9 mouse cellular contexts compared by ENCODE assay signal in the genomic region with DNA sequence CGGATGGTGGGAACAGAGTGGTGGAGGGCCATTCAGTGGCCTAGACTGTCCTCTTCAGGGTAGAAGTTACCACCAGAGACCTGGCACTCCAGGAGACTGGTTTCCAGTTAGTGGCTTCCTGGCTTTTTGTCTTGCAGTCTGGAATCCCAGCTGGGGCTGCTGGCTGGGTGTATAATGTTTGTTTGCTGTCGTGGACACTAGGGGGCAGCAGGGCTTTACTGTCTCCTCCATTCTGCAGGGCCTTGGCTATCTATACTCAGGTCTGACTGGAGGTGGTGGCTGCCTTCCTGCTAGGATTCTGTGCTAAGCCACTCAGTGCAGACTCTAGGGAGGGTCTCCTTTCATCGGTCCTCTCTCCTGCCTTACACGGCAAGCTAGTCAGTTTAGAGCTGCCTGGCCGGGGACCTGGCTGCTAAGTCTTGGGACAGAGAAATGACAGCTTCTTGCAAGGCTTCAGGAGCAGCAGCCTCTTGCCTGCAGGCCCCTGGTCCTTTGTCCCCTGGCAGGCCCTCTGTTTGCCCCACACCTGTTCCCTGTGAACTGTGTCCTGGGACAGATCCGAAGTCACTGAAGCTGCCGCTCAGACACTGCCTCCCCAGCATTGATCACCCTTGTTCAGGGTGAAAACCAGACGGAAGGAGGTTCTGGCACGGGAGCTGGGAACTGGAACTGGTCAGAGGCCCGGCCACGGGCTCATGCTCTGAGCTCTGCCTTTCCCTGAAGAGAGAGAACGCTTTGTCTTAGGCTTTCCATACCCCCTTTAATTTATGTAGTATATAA. TPM values are rescaled to one million over a fixed set of nuclear protein-coding genes. Genes with fewer than 3 reads are reported as not detected.
DNase-seq lines count a peak whose midpoint lies in the region; ATAC-seq lines count a peak whose summit lies in the region.
"Had no signal": no experiment of that assay in that cellular context is flagged by ENCODE, and none has a peak within 500 bp of the region (broad histone marks: within the 10 kb centered on the region; RNA-seq: fewer than 3 reads in every experiment).

No protein-coding gene starts in this region.

- H3K9me3 ChIP-seq in forebrain, embryonic 12.5 days: no peaks in the 10 kb centered on the region
- H3K9me3 ChIP-seq in hindbrain, embryonic 13.5 days: no peaks in the 10 kb centered on the region

- peak; percentile 90 for ATAC-seq in cerebellum, adult (ENCODE audit: insufficient number of reproducible peaks, low FRiP score, low TSS enrichment)
- peak; percentile 71 for ATAC-seq in forebrain, embryonic 12.5 days (ENCODE audit: low FRiP score)
- peak; percentile 75 for ATAC-seq in hindbrain, embryonic 13.5 days (ENCODE audit: low FRiP score)

- no peak overlapping the region for H3K4me3 ChIP-seq in forebrain, embryonic 12.5 days (replicated peaks)
- H3K4me3 ChIP-seq in hindbrain, embryonic 13.5 days: no peak overlapping the region

- H3K27ac ChIP-seq in forebrain, embryonic 12.5 days: no peak overlapping the region
- 0 out of 2 replicates have a peak overlapping the region, but pooled peaks have one; percentile 53 for H3K27ac ChIP-seq in hindbrain, embryonic 13.5 days

- DNase-seq in heart, adult 9 months (ENCODE audit: low spot score in 2 of 2): peak; percentile 29 to 38
- no peak for DNase-seq in heart, postnatal 25 days (ENCODE audit: low spot score)
- peak; percentile 84 to 86 for DNase-seq in left cerebral cortex, adult 18-20 months (ENCODE audit: low spot score in 2 of 2)
- DNase-seq in mesoderm, embryonic 11.5 days (ENCODE audit: low read depth, low spot score): peak; percentile 63
- DNase-seq in right cerebral cortex, postnatal 4 days: peak; percentile 76

- WGBS in forebrain, embryonic 12.5 days: 72% methylated on average over 12 of the region's 12 CpGs
- 69% methylated on average over 12 of the region's 12 CpGs for WGBS in hindbrain, embryonic 13.5 days

- H3K27me3 ChIP-seq in forebrain, embryonic 12.5 days: no peaks in the 10 kb centered on the region
- H3K27me3 ChIP-seq in hindbrain, embryonic 13.5 days: no peaks in the 10 kb centered on the region

- H3K4me2 ChIP-seq in forebrain, embryonic 12.5 days: no peak overlapping the region
- H3K4me2 ChIP-seq in hindbrain, embryonic 13.5 days: no peak overlapping the region

- H3K36me3 ChIP-seq in forebrain, embryonic 12.5 days (replicated peaks): peaks cover 50% of the 10 kb centered on the region
- H3K36me3 ChIP-seq in hindbrain, embryonic 13.5 days: peaks cover 34% of the 10 kb centered on the region

- no peak overlapping the region for H3K9ac ChIP-seq in forebrain, embryonic 12.5 days
- H3K9ac ChIP-seq in hindbrain, embryonic 13.5 days: peak overlapping the region; percentile 46; the same call in 1 of the 2 replicates

- intact Hi-C loops in heart, postnatal 25 days (cut with DNase I): no loop called here

- H3K4me1 ChIP-seq in forebrain, embryonic 12.5 days: peaks cover 15% of the 10 kb centered on the region
- H3K4me1 ChIP-seq in hindbrain, embryonic 13.5 days (replicated peaks): peaks cover 18% of the 10 kb centered on the region

RNA-seq across cellular contexts. Expression of a gene that starts 22.4 kb away (rescaled TPM):
- total RNA-seq in heart, postnatal 25 days (2021): 1 to 10 TPM; 3.0 to 4.1 TPM
- polyA plus RNA-seq in forebrain, embryonic 12.5 days (2016; fragmentation: Nextera tagmentation; extraction: Ambion mirVana): 54.8 and 62.3 TPM in 2 replicates
- 60.0 and 62.4 TPM in 2 replicates for polyA plus RNA-seq in hindbrain, embryonic 13.5 days (2015; fragmentation: Nextera tagmentation; extraction: Ambion mirVana)
- total RNA-seq in left cerebral cortex, adult 18-20 months (2021): 10 to 100 TPM; 45.7 to 49.5 TPM

RNA-seq across cellular contexts. Expression of a gene that starts 33.6 kb away (rescaled TPM):
- not detected for total RNA-seq in heart, postnatal 25 days (2021)
- polyA plus RNA-seq in forebrain, embryonic 12.5 days (2016; fragmentation: Nextera tagmentation; extraction: Ambion mirVana): 1.6 and 1.8 TPM in 2 replicates
- polyA plus RNA-seq in hindbrain, embryonic 13.5 days (2015; fragmentation: Nextera tagmentation; extraction: Ambion mirVana): 3.0 and 3.4 TPM in 2 replicates
- 100 to 1,000 TPM; 116 to 123 TPM for total RNA-seq in left cerebral cortex, adult 18-20 months (2021)
- polyA plus RNA-seq: liver, embryonic 16.5 days had no signal

RNA-seq across cellular contexts. Expression of a gene that starts 56.6 kb away (rescaled TPM):
- 10 to 100 TPM; 49.0 to 57.6 TPM for total RNA-seq in heart, postnatal 25 days (2021)
- polyA plus RNA-seq in forebrain, embryonic 12.5 days (2016; fragmentation: Nextera tagmentation; extraction: Ambion mirVana): 37.4 and 43.0 TPM in 2 replicates
- polyA plus RNA-seq in hindbrain, embryonic 13.5 days (2015; fragmentation: Nextera tagmentation; extraction: Ambion mirVana): 31.4 and 35.6 TPM in 2 replicates
- 10 to 100 TPM; 91.8 to 96.3 TPM for total RNA-seq in left cerebral cortex, adult 18-20 months (2021)

Comparison
In these comparisons a context has a peak if more than half of its experiments do, and no peak if none do; other contexts are left out.
1. RNA of a gene that starts 22.4 kb away (total RNA-seq): 45.7 to 49.5 TPM in left cerebral cortex, adult 18-20 months; 3.0 to 4.1 TPM in heart, postnatal 25 days; every median in the first group is over 4 times any median in the second.
2. RNA of a gene that starts 33.6 kb away (total RNA-seq): 116 to 123 TPM in left cerebral cortex, adult 18-20 months; not detected in heart, postnatal 25 days; every median in the first group is over 100 times any median in the second.
3. Peak in every context shown above with its lines, with median percentiles within 50 percentile points of each other: ATAC-seq.